Mouse (Mus musculus): ENCODE data around the gene Cyp4f18.
"Not testable (repeated sequence)": the region's sequence is repeated elsewhere in the genome, so short reads cannot be mapped to it uniquely, and the experiment has no call there.

Gene Cyp4f18

GRCm38 (mm10) chr8:71981032-71981431, 28.4 kb downstream of the Cyp4f18 start:
- no peak for DNase-seq (ENCODE audit: low spot score in 2 of 2)

GRCm38 (mm10) chr8:71974211-71974610, 35.2 kb downstream of the Cyp4f18 start:
- DNase-seq (ENCODE audit: low spot score in 2 of 2): no peak

GRCm38 (mm10) chr8:71971945-71972344, 37.5 kb downstream of the Cyp4f18 start:
- DNase-seq (ENCODE audit: low spot score in 2 of 2): no peak

- no peak for DNase-seq (ENCODE audit: low spot score in 2 of 2)
Observed at GRCm38 (mm10) chr8:71968636-71969035, 40.8 kb downstream of the Cyp4f18 start.

GRCm38 (mm10) chr8:71968100-71968499, 41.3 kb downstream of the Cyp4f18 start:
- no peak for DNase-seq (ENCODE audit: low spot score in 2 of 2)

GRCm38 (mm10) chr8:71967261-71967660, 42.2 kb downstream of the Cyp4f18 start:
- DNase-seq (ENCODE audit: low spot score in 2 of 2): no peak

- no peak for DNase-seq (ENCODE audit: low spot score in 2 of 2)
Observed at GRCm38 (mm10) chr8:71966411-71966810, 43.0 kb downstream of the Cyp4f18 start.

GRCm38 (mm10) chr8:71965166-71965565, 44.3 kb downstream of the Cyp4f18 start:
- DNase-seq (ENCODE audit: low spot score in 2 of 2): no peak

- no peak for DNase-seq (ENCODE audit: low spot score in 2 of 2)
Observed at GRCm38 (mm10) chr8:71964051-71964450, 45.4 kb downstream of the Cyp4f18 start.

- DNase-seq (ENCODE audit: low spot score in 2 of 2): no peak
Observed at GRCm38 (mm10) chr8:71961796-71962195, 47.6 kb downstream of the Cyp4f18 start.

GRCm38 (mm10) chr8:71960483-71960882, 48.9 kb downstream of the Cyp4f18 start:
- no peak for DNase-seq (ENCODE audit: low spot score in 2 of 2)

GRCm38 (mm10) chr8:71954666-71955065, 54.8 kb downstream of the Cyp4f18 start:
- DNase-seq (ENCODE audit: low spot score in 2 of 2): no peak

- not testable (repeated sequence) for DNase-seq (ENCODE audit: low spot score in 2 of 2)
Observed at GRCm38 (mm10) chr8:71952961-71953700, 56.3 kb downstream of the Cyp4f18 start.

- no peak for DNase-seq (ENCODE audit: low spot score in 2 of 2)
Observed at GRCm38 (mm10) chr8:71952489-71952888, 56.9 kb downstream of the Cyp4f18 start.

GRCm38 (mm10) chr8:71951436-71952161, 57.8 kb downstream of the Cyp4f18 start:
- DNase-seq (ENCODE audit: low spot score in 2 of 2): no peak

- peak; percentile 97 for DNase-seq (ENCODE audit: low spot score in 2 of 2)
Observed at GRCm38 (mm10) chr8:71950482-71951221, 58.8 kb downstream of the Cyp4f18 start, which contains the start of gene Zfp961. Gene Zfp961 (plus strand): TSS chr8:71951038.

GRCm38 (mm10) chr8:71948624-71949023, 60.8 kb downstream of the Cyp4f18 start:
- DNase-seq (ENCODE audit: low spot score in 2 of 2): no peak

- DNase-seq (ENCODE audit: low spot score in 2 of 2): no peak
Observed at GRCm38 (mm10) chr8:71941776-71942175, 67.7 kb downstream of the Cyp4f18 start.

- DNase-seq (ENCODE audit: low spot score in 2 of 2): no peak
Observed at GRCm38 (mm10) chr8:71940293-71941208, 68.9 kb downstream of the Cyp4f18 start.

All from right cerebral cortex, postnatal 36 days (tissue).